In genomic region chr5:108655381-108655780, GRCm38 (mm10) we compare ENCODE assay signal across 19 mouse cellular contexts. TPM values are rescaled to one million over a fixed set of nuclear protein-coding genes. Genes with fewer than 3 reads are reported as not detected.
"Had no signal": no experiment of that assay in that cellular context is flagged by ENCODE, and none has a peak within 500 bp of the region (broad histone marks: within the 10 kb centered on the region; RNA-seq: fewer than 3 reads in every experiment).

No protein-coding gene starts in this region.

- H3K9ac ChIP-seq: kidney, embryonic 15.5 days; liver, embryonic 14.5 days; lung, embryonic 15.5 days; neural tube, embryonic 12.5 days; neural tube, embryonic 15.5 days had no signal

- H3K27ac ChIP-seq: kidney, embryonic 15.5 days; left cerebral cortex, adult 2 months; liver, embryonic 14.5 days; lung, embryonic 15.5 days; midbrain, embryonic 10.5 days; neural tube, embryonic 12.5 days; neural tube, embryonic 15.5 days had no signal

- H3K27me3 ChIP-seq: kidney, embryonic 15.5 days; lung, embryonic 15.5 days; megakaryocyte, embryonic 14.5 days; neural tube, embryonic 12.5 days; neural tube, embryonic 15.5 days had no signal

- DNase-seq: kidney, adult 11 months; kidney, adult 8-10 months; kidney, postnatal 10 days; kidney, postnatal 36 days; lung, adult 18-20 months; lung, postnatal 10 days; lung, postnatal 36 days; midbrain, embryonic 14.5 days; right cerebral cortex, adult 18-20 months; thymus, postnatal 25 days had no signal

- H3K9me3 ChIP-seq: kidney, embryonic 15.5 days; lung, embryonic 15.5 days; megakaryocyte, embryonic 14.5 days; midbrain, embryonic 10.5 days; neural tube, embryonic 12.5 days; neural tube, embryonic 15.5 days had no signal

- H3K4me2 ChIP-seq: kidney, embryonic 15.5 days; lung, embryonic 15.5 days; neural tube, embryonic 12.5 days; neural tube, embryonic 15.5 days had no signal

- H3K4me3 ChIP-seq: kidney, embryonic 15.5 days; left cerebral cortex, adult 2 months; lung, embryonic 15.5 days; megakaryocyte, embryonic 14.5 days; midbrain, embryonic 10.5 days; neural tube, embryonic 12.5 days; neural tube, embryonic 15.5 days had no signal

RNA-seq across cellular contexts. Expression of gene Slc26a1, which starts 20.0 kb away (rescaled TPM):
- polyA plus RNA-seq: small intestine, adult 2 months had no signal
